Mouse (Mus musculus) olfactory bulb, adult 2 months (tissue): ENCODE measurements around the gene Rxfp3. TPM values are rescaled to one million over a fixed set of nuclear protein-coding genes. Genes with fewer than 3 reads are reported as not detected.
A peak's percentile ranks its signal among the peaks of the same experiment; 100 is the strongest.

Experiments used
- H3K27ac ChIP-seq: fragments of 200-500 bp; 2 replicates; pipeline ENCODE4 v1.5.1; 2012; ENCODE audit warnings: low read depth, low read length; ENCODE audit not compliant: insufficient read depth
- H3K4me1 ChIP-seq: fragments of 200-500 bp; 2 replicates; pipeline ENCODE4 v1.6.1; 2012; ENCODE audit warnings: low read length; ENCODE audit not compliant: control insufficient read depth, insufficient read depth
- H3K4me3 ChIP-seq: fragments of 200-500 bp; 2 replicates; pipeline ENCODE4 v1.5.1; 2012; ENCODE audit warnings: mild to moderate bottlenecking, low read depth, low read length, moderate library complexity; ENCODE audit not compliant: insufficient read depth
- CTCF ChIP-seq: fragments of 200-500 bp; IDR thresholded peaks from 2 replicates; pipeline ENCODE4 v1.5.1; 2012; ENCODE audit warnings: low read depth, mild to moderate bottlenecking, low read length, moderate library complexity; ENCODE audit not compliant: insufficient read depth
- POLR2A ChIP-seq: fragments of 200-500 bp; IDR thresholded peaks from 2 replicates; pipeline ENCODE4 v1.6.1; 2012; ENCODE audit warnings: mild to moderate bottlenecking, low read depth, low read length, moderate library complexity; ENCODE audit not compliant: insufficient read depth
- WGBS: fragments of 180-500 bp; shearing (Covaris S2); methylation state at CpG from one replicate; pipeline ENCODE4 v1.1.7; 2018; 5-methylcytosine and 5-hydroxymethylcytosine counted together
- polyA plus RNA-seq: library from polyadenylated mRNA; stranded (reverse); fragments of >200 nt; gene quantifications from 2 replicates; pipeline ENCODE4 v1.2.4, GENCODE M21; 2012; ENCODE audit warnings: low replicate concordance; ENCODE audit not compliant: missing spikeins, insufficient read depth, insufficient read length

The Rxfp3 gene
- polyA plus RNA-seq, 1 experiment, result not detected

DNA sequence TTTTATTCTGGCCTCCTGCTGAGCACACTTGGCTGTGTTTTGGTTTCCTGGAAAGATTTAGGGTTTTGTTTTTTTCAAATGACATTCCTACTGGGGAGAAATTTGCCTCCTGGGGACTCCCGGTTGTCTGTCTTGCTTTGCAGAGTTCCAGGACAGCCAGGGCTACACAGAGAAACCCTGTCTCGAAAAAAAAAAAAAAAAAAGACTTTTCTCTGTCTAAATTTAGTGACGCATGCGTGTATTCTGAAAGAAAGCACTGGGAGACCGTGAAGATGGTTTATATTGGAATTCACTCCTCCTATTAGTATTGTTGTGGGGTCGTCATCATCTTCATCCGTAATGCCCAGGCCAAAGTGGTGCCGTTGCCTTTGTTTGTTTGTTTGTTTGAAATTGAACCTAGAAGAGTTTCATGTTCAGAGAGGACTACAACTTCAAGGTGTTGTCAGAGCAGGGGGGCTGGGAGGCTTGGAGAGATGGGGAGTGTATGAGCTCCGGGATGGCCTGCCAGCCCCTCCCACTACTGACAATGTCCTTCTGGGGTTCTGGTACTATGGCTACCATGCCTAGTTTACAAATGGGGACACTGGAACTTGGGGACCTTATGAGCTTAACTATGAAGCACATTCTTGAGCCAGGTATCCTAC is 27.9 kb upstream of the Rxfp3 start:
- no peak overlapping the region for H3K4me3 ChIP-seq
- H3K27ac ChIP-seq, result no peak overlapping the region

DNA sequence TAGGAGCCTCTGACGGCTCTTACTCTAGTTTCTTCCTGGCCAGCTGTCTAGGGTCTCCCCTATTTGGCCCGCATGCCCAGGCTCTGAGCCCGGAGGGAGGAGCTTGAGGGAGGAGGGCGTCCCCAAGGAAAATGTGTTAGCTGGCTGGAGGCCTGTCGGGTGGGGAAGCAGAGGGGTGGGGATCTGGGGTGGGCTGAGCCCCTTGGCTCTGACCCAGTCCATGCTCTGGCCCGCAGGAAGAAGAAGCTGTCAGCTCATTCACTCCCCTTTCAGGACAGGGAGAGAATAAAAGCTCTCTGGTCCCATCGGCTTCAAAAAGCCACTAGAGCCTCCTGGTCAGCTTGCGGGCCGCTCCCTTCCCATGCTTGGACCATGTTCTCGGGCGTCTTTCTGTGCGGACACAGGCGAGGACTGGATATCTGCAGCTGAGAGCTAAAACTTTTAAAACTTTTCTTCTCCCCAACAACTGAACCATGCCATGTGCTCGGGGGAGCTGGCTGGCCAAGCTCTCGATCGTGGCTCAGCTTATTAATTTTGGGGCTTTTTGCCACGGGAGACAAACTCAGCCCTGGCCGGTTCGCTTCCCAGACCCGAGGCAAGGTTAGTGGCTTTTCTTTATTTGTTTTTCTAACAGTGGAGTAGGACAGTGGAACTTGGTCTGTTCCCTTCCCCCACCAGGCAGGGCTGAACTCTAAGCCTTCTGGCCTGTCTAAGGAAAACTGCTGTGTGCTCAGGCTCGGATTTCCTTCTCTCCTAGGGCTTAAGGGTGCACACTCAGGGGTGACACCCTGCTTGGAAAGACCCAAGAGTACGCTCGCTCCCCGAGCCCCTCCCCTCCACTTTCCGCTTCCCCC is 27.0 kb upstream of the Rxfp3 start, which contains the start of gene Adamts12:
TSS of gene Adamts12 (plus strand) at position 233 of the 854 bp plus-strand sequence.
- H3K27ac ChIP-seq, result no peak within 1 kb of the TSS
- TF ChIP-seq POLR2A, result no peak
- no peak for TF ChIP-seq CTCF
- H3K4me1 ChIP-seq, result peaks cover 8% of the 10 kb centered on the region
- H3K4me3 ChIP-seq, result peak within 1 kb of the TSS; percentile 17; the same call in 1 of the 2 replicates
- 21% methylated on average over 25 of the region's 25 CpGs for WGBS

More for the DNA sequence above, 27.9 kb upstream of the Rxfp3 start:
- H3K4me1 ChIP-seq, result peaks cover 8% of the 10 kb centered on the region
- 19% methylated on average over 9 of the region's 9 CpGs for WGBS
- no peak for TF ChIP-seq CTCF
- no peak for TF ChIP-seq POLR2A

DNA sequence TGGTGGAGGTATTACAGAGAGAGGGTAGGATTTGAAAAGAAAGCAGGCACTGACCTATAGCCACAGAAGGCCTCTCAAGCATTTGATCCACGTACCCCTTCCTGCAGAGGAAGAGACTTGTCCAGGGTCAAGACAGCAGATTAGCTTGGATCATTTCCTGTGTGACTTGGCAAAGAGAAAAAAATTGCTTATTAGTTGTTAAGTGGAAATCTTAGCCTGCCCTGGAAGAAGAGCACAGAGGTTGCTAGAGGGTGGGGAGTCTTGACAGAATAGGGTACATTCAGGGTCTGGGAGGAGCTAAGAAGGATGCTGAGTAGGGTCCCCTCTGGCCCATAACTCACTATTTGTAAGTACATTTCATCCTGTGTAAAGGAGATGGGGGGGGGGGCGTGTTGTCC is 26.4 kb upstream of the Rxfp3 start:
- no peak overlapping the region for H3K27ac ChIP-seq
- peaks cover 8% of the 10 kb centered on the region for H3K4me1 ChIP-seq
- TF ChIP-seq POLR2A (no peak), CTCF (no peak)
- H3K4me3 ChIP-seq, result no peak overlapping the region
- WGBS, result 33% methylated on average over 2 of the region's 2 CpGs

DNA sequence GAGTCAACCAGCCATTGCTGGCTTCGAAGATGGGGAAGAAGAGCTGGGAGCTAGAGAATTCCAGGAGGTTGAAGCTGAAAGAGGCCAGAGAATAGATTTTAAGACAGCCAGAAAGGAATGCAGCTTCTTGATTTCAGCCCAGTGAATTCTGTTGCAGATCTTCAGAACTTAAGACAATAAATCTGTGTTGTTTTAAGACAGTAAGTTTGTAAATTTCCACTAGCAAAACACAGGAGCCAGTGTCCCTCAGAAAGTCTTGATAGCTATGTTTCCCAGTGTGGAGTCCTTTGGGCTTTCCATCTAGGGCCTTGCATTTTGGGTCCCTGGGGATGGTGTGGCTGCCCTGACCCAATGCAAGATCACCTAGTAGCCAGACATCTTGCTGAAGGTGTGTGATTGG is 25.1 kb upstream of the Rxfp3 start:
- 89% methylated on average over 1 of the region's 1 CpGs for WGBS
- H3K4me3 ChIP-seq, result no peak overlapping the region
- no peak overlapping the region for H3K27ac ChIP-seq
- no peak for TF ChIP-seq CTCF
- no peak for TF ChIP-seq POLR2A
- peaks cover 8% of the 10 kb centered on the region for H3K4me1 ChIP-seq

DNA sequence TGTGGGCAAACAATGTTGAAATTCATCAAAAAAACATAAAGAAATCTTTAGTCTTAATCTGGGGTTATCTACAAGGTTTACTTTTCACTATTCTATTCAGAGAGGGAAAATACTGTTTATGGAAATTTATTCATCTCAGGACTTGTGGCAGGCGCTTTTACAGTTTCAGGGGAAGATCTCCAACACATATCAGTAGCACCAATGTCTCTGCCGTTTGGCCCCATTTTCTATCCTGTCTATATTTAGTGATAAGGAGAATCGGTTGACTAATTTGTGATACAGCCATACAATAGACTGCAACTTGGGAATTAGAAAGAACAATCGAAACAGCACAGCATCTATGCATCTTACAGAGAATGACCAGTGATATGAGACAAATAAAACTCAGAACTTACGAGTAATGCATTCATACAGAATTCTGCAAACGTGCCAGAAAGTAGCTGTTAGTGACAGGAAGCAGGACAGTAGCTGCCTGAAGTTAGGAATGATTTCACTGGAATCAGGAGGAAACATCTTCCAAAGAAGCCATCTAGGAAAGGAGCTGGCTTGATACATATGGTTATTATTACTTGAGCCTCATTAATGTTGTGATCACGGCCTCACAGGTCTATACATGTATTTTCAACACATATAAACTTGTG is 16.8 kb upstream of the Rxfp3 start:
- Histone ChIP-seq H3K4me3 (no peak overlapping the region), H3K27ac (no peak overlapping the region), H3K4me1 (no peaks in the 10 kb centered on the region)
- WGBS, result 77% methylated on average over 7 of the region's 7 CpGs
- TF ChIP-seq POLR2A, result no peak

DNA sequence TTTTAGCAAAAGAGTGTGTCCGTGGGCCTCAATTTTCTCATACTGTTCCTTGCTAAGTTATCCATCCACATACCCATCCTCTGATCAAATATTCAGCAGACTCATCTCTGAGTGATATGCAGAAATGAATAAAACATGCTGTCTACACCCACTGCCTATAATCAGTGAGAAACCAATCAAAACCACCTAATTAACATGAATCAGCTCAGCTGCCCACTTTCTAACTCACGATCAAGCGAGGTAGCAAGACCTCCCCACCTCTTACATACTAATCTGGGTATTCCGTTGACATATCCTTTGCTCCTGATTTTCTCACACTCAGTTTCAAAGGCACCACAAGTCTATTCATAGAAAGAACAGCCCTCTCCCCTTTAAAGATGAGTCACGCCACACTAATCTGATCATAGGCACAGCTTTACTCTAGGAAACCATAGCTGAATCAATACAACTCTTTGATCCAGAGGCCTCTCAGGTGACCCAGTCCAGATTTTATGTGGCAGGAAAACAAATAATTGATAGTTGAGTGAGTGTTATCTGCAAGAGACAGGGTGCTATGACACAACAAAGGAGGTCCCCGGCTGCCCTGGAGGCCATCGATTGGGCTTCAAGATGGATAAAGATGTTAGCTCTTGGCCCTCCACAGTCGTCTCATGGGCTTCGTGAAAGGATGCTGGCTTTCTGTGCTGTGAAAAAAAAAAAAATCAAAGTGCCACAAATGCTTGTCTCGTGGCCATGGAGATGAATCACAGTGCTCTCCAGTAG is 16.1 kb upstream of the Rxfp3 start:
- 65% methylated on average over 10 of the region's 10 CpGs for WGBS
- TF ChIP-seq CTCF, result no peak
- TF ChIP-seq POLR2A, result no peak
- Histone ChIP-seq H3K27ac (no peak overlapping the region), H3K4me1 (no peaks in the 10 kb centered on the region), H3K4me3 (no peak overlapping the region)

DNA sequence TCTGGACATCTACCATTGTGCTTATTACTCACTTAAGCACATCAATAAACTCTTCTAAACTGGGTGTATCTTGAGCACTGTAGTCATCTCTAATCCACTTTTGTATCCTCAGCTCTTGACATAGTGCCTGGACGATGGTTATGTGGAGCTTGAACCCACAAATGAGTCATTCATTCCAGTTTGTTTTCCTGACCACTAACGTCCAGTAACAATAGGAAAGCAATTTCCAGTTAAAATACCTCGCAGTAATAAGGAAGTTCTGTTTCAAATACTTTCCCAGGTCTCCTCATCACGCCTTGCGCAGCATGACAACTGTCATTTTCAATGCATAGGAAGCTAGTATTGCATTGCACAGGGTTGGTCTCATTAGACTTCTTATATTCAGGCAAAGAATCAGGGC is 5.0 kb upstream of the Rxfp3 start:
- WGBS, result 85% methylated on average over 5 of the region's 5 CpGs
- H3K4me1 ChIP-seq, result no peaks in the 10 kb centered on the region
- H3K27ac ChIP-seq, result no peak overlapping the region
- no peak overlapping the region for H3K4me3 ChIP-seq
- TF ChIP-seq CTCF (no peak), POLR2A (no peak)

DNA sequence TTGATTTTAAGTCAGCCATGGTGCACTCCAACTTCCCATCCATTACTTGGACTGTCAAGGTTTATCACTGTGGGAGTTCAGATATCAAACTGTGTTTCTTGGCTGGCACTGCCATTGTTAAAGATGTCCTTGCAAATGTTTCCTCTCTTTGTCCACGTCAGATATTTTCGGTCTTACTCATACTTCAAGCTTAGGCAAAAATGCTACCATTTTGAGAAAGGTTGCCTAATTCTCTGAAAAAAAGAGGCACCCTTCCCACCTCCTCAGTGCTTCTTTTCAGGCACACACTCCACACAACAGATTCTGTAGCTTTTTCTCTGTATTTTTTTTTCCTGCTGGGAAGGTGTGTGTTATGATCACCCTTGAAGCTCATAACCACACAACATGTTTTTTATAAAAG is 3.4 kb upstream of the Rxfp3 start:
- H3K4me1 ChIP-seq, result peaks cover 14% of the 10 kb centered on the region
- H3K27ac ChIP-seq, result no peak overlapping the region
- no peak for TF ChIP-seq CTCF
- TF ChIP-seq POLR2A, result no peak
- 95% methylated on average over 2 of the region's 2 CpGs for WGBS
- H3K4me3 ChIP-seq, result no peak overlapping the region
